Mouse (Mus musculus) limb, embryonic 13.5 days (tissue): ENCODE data around the gene Zic1. TPM values are rescaled to one million over a fixed set of nuclear protein-coding genes. Genes with fewer than 3 reads are reported as not detected.

Experiments
- ATAC-seq: fragments of 200-750 bp; cut with Nextera tagmentation; 2 replicates; pipeline ENCODE4 v1.8.0; 2017; ENCODE audit warnings: low read depth, moderate number of reproducible peaks, moderate TSS enrichment; ENCODE audit not compliant: low FRiP score
- H3K27ac ChIP-seq: fragments of 300-500 bp; sonication (generic); 2 replicates; pipeline ENCODE4 v1.5.1; 2015; ENCODE audit warnings: inconsistent platforms, mild to moderate bottlenecking, moderate library complexity
- H3K27me3 ChIP-seq: fragments of 300-500 bp; sonication (generic); 2 replicates; pipeline ENCODE4 v1.6.1; 2015; ENCODE audit warnings: mild to moderate bottlenecking, inconsistent platforms
- H3K36me3 ChIP-seq: fragments of 300-500 bp; sonication (generic); 2 replicates; pipeline ENCODE4 v1.6.1; 2015; ENCODE audit warnings: inconsistent platforms, mild to moderate bottlenecking, moderate library complexity
- H3K4me1 ChIP-seq: fragments of 300-500 bp; sonication (generic); 2 replicates; pipeline ENCODE4 v1.6.1; 2015; ENCODE audit warnings: inconsistent platforms
- H3K4me2 ChIP-seq: fragments of 300-500 bp; sonication (generic); replicated peaks from 2 replicates; pipeline ENCODE4 v1.6.1; 2015; ENCODE audit warnings: inconsistent platforms, mild to moderate bottlenecking, moderate library complexity
- H3K4me3 ChIP-seq: fragments of 300-500 bp; sonication (generic); 2 replicates; pipeline ENCODE4 v1.5.1; 2015; ENCODE audit warnings: moderate library complexity, mild to moderate bottlenecking, inconsistent platforms
- H3K9ac ChIP-seq: fragments of 300-500 bp; sonication (generic); 2 replicates; pipeline ENCODE4 v1.6.1; 2015; ENCODE audit warnings: mild to moderate bottlenecking, inconsistent platforms
- H3K9me3 ChIP-seq: fragments of 300-500 bp; sonication (generic); 2 replicates; pipeline ENCODE4 v1.6.1; 2016; ENCODE audit warnings: inconsistent platforms
- WGBS: fragments of 180-500 bp; shearing (Covaris S2); methylation state at CpG from one replicate; pipeline ENCODE4 v1.1.7; 2015; 5-methylcytosine and 5-hydroxymethylcytosine counted together
- polyA plus RNA-seq: library from polyadenylated mRNA; unstranded; fragments of >200 nt; fragmentation: Nextera tagmentation; extraction: Ambion mirVana; gene quantifications from 2 replicates; pipeline ENCODE4 v1.2.1, GENCODE M21; 2015

Gene Zic1
- polyA plus RNA-seq: 0.22 and 0.28 TPM in 2 replicates

GRCm38 (mm10) chr9:91365664-91366063, at the start of gene Zic1:
Zic1 (minus strand) TSS chr9:91365810.
- Histone ChIP-seq H3K4me3 (peak within 1 kb of the TSS; percentile 34), H3K9ac (0 out of 2 replicates have a peak within 1 kb of the TSS, but pooled peaks have one; percentile 31), H3K27ac (no peak within 1 kb of the TSS), H3K36me3 (no peaks in the 10 kb centered on the region), H3K4me1 (peaks cover 14% of the 10 kb centered on the region; the same call in 1 of the 2 replicates), H3K4me2 (peak within 1 kb of the TSS; percentile 50), H3K9me3 (no peaks in the 10 kb centered on the region), H3K27me3 (peaks cover 95% of the 10 kb centered on the region)
- 0% methylated on average over 32 of the region's 33 CpGs for WGBS
- ATAC-seq: 0 out of 2 replicates have a peak, but pooled peaks have one; percentile 25

- H3K9ac ChIP-seq: no peak overlapping the region
Measured at GRCm38 (mm10) chr9:91414007-91414661, 48.5 kb upstream of the Zic1 start.

GRCm38 (mm10) chr9:91409771-91410170, 44.2 kb upstream of the Zic1 start:
- Histone ChIP-seq H3K9me3 (no peaks in the 10 kb centered on the region), H3K36me3 (no peaks in the 10 kb centered on the region), H3K4me1 (no peaks in the 10 kb centered on the region), H3K4me3 (no peak overlapping the region), H3K4me2 (no peak overlapping the region), H3K27me3 (peaks cover 82% of the 10 kb centered on the region), H3K27ac (no peak overlapping the region), H3K9ac (no peak overlapping the region)
- no peak for ATAC-seq
- 0% methylated on average over 3 of the region's 3 CpGs for WGBS

More at GRCm38 (mm10) chr9:91414007-91414661, 48.5 kb upstream of the Zic1 start:
- no peaks in the 10 kb centered on the region for H3K9me3 ChIP-seq
- no peak for ATAC-seq
- under 1% methylated on average over 12 of the region's 12 CpGs for WGBS
- H3K4me3 ChIP-seq: no peak overlapping the region
- no peaks in the 10 kb centered on the region for H3K4me1 ChIP-seq
- no peak overlapping the region for H3K4me2 ChIP-seq
- no peak overlapping the region for H3K27ac ChIP-seq
- H3K27me3 ChIP-seq: peaks cover 91% of the 10 kb centered on the region
- H3K36me3 ChIP-seq: no peaks in the 10 kb centered on the region

- H3K4me2 ChIP-seq: no peak overlapping the region
- no peaks in the 10 kb centered on the region for H3K4me1 ChIP-seq
- no peaks in the 10 kb centered on the region for H3K36me3 ChIP-seq
- H3K27me3 ChIP-seq: peaks cover 89% of the 10 kb centered on the region
- no peak overlapping the region for H3K9ac ChIP-seq
- H3K9me3 ChIP-seq: no peaks in the 10 kb centered on the region
- ATAC-seq: no peak
- H3K27ac ChIP-seq: no peak overlapping the region
- WGBS: 0% methylated on average over 6 of the region's 6 CpGs
- no peak overlapping the region for H3K4me3 ChIP-seq
Measured at GRCm38 (mm10) chr9:91406258-91406763, 40.7 kb upstream of the Zic1 start.

- no peak; the same call in 1 of the 2 replicates for ATAC-seq
- 0% methylated on average over 16 of the region's 16 CpGs for WGBS
- H3K9me3 ChIP-seq: no peaks in the 10 kb centered on the region
- H3K27me3 ChIP-seq: peaks cover 89% of the 10 kb centered on the region
- no peaks in the 10 kb centered on the region for H3K4me1 ChIP-seq
- H3K4me2 ChIP-seq: no peak overlapping the region
- H3K27ac ChIP-seq: no peak overlapping the region
- H3K36me3 ChIP-seq: no peaks in the 10 kb centered on the region
- H3K4me3 ChIP-seq: no peak overlapping the region
- no peak overlapping the region for H3K9ac ChIP-seq
Measured at GRCm38 (mm10) chr9:91405753-91406178, 40.2 kb upstream of the Zic1 start.

GRCm38 (mm10) chr9:91404905-91405752, 39.5 kb upstream of the Zic1 start:
- H3K4me1 ChIP-seq: no peaks in the 10 kb centered on the region
- no peak overlapping the region for H3K4me2 ChIP-seq
- H3K27ac ChIP-seq: no peak overlapping the region
- no peak overlapping the region for H3K4me3 ChIP-seq
- no peak for ATAC-seq
- no peaks in the 10 kb centered on the region for H3K9me3 ChIP-seq
- no peak overlapping the region for H3K9ac ChIP-seq
- WGBS: under 1% methylated on average over 27 of the region's 27 CpGs
- H3K27me3 ChIP-seq: peaks cover 89% of the 10 kb centered on the region
- H3K36me3 ChIP-seq: no peaks in the 10 kb centered on the region

- WGBS: 1% methylated on average over 13 of the region's 13 CpGs
Measured at GRCm38 (mm10) chr9:91404229-91404628, 38.6 kb upstream of the Zic1 start.

GRCm38 (mm10) chr9:91401471-91401870, 35.9 kb upstream of the Zic1 start:
- 1% methylated on average over 10 of the region's 10 CpGs for WGBS
- no peak overlapping the region for H3K4me2 ChIP-seq
- H3K9me3 ChIP-seq: no peaks in the 10 kb centered on the region
- no peaks in the 10 kb centered on the region for H3K4me1 ChIP-seq
- peaks cover 95% of the 10 kb centered on the region for H3K27me3 ChIP-seq
- H3K9ac ChIP-seq: no peak overlapping the region
- H3K36me3 ChIP-seq: no peaks in the 10 kb centered on the region
- no peak overlapping the region for H3K27ac ChIP-seq
- ATAC-seq: no peak
- no peak overlapping the region for H3K4me3 ChIP-seq

More at GRCm38 (mm10) chr9:91404229-91404628, 38.6 kb upstream of the Zic1 start:
- Histone ChIP-seq H3K27ac (no peak overlapping the region), H3K36me3 (no peaks in the 10 kb centered on the region), H3K4me3 (no peak overlapping the region), H3K4me2 (no peak overlapping the region), H3K27me3 (peaks cover 89% of the 10 kb centered on the region), H3K9ac (no peak overlapping the region), H3K4me1 (no peaks in the 10 kb centered on the region), H3K9me3 (no peaks in the 10 kb centered on the region)
- ATAC-seq: no peak

GRCm38 (mm10) chr9:91400482-91401093, 35.0 kb upstream of the Zic1 start:
- Histone ChIP-seq H3K4me2 (no peak overlapping the region), H3K27me3 (peaks cover 95% of the 10 kb centered on the region), H3K4me3 (no peak overlapping the region), H3K36me3 (no peaks in the 10 kb centered on the region), H3K9me3 (no peaks in the 10 kb centered on the region), H3K9ac (no peak overlapping the region), H3K4me1 (no peaks in the 10 kb centered on the region), H3K27ac (no peak overlapping the region)
- ATAC-seq: no peak
- WGBS: 7% methylated on average over 8 of the region's 8 CpGs

GRCm38 (mm10) chr9:91399976-91400375, 34.4 kb upstream of the Zic1 start:
- 15% methylated on average over 7 of the region's 7 CpGs for WGBS
- ATAC-seq: no peak
- H3K27ac ChIP-seq: no peak overlapping the region
- H3K27me3 ChIP-seq: peaks cover 95% of the 10 kb centered on the region
- no peaks in the 10 kb centered on the region for H3K36me3 ChIP-seq
- no peak overlapping the region for H3K4me2 ChIP-seq
- no peaks in the 10 kb centered on the region for H3K9me3 ChIP-seq
- no peaks in the 10 kb centered on the region for H3K4me1 ChIP-seq
- no peak overlapping the region for H3K4me3 ChIP-seq
- H3K9ac ChIP-seq: no peak overlapping the region

GRCm38 (mm10) chr9:91395066-91395772, 29.6 kb upstream of the Zic1 start:
- Histone ChIP-seq H3K27me3 (peaks cover 96% of the 10 kb centered on the region), H3K27ac (no peak overlapping the region), H3K4me3 (no peak overlapping the region), H3K4me2 (no peak overlapping the region), H3K9me3 (no peaks in the 10 kb centered on the region), H3K36me3 (no peaks in the 10 kb centered on the region), H3K4me1 (no peaks in the 10 kb centered on the region), H3K9ac (no peak overlapping the region)
- ATAC-seq: no peak
- 7% methylated on average over 14 of the region's 14 CpGs for WGBS
